In the genomic region with DNA sequence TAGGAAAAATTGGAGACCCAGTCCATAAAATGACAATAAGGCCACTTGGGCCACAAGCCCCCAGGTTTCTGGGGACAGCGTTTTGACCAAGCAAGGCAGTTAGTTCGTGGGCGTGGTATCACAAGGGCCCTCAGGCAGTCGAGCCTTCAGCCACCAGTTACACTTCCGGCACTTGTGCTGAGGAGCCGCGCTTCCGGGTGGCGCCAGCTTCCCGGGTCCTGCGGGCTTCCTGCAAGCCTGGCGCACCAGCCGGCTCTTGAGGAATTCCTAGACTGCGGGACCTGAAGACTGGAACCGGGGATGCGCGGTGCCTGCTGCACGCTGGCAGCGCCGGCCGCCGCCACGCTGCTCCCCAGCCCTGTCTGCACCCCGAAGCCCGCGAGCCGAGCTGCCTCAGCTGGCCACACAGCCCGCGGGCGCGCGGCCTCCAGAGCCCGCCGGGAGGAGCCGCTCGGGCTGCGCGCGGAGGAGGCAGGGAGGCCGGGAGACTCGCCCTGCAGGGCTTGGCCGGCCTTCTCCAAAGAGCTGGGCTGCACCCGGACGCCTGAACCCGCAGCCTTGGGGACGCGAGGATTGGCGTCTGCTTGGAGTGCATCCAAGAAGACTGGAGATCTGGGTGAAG, we compare ENCODE assay signal across 8 mouse cellular contexts. TPM values are rescaled to one million over a fixed set of nuclear protein-coding genes. Genes with fewer than 3 reads are reported as not detected.
DNase-seq lines count a peak whose midpoint lies in the region; ATAC-seq and TF ChIP-seq lines count a peak whose summit lies in the region.

No protein-coding gene starts in this region.

- peak; percentile 71 for ATAC-seq in forebrain, embryonic 14.5 days
- ATAC-seq in neural tube, embryonic 14.5 days (ENCODE audit: low read depth): peak; percentile 76

- no peaks in the 10 kb centered on the region for H3K36me3 ChIP-seq in forebrain, embryonic 14.5 days (ENCODE audit: control insufficient read depth, insufficient read depth, low read length)
- no peaks in the 10 kb centered on the region for H3K36me3 ChIP-seq in neural tube, embryonic 14.5 days (ENCODE audit: control insufficient read depth, insufficient read depth, low read length)
- H3K36me3 ChIP-seq in testis, adult 2 months (ENCODE audit: control insufficient read depth, insufficient read depth, low read length): no peaks in the 10 kb centered on the region

- H3K4me2 ChIP-seq in forebrain, embryonic 14.5 days (ENCODE audit: low read length): peak overlapping the region; percentile 72
- H3K4me2 ChIP-seq in neural tube, embryonic 14.5 days (ENCODE audit: low read depth, low read length): peak overlapping the region; percentile 80

- TF ChIP-seq POLR2A in testis, adult 2 months (IDR thresholded peaks at IDR 0.05; ENCODE audit: control insufficient read depth, low read depth, low read length): peak; percentile 67

- WGBS in forebrain, embryonic 14.5 days: under 1% methylated on average over 45 of the region's 48 CpGs
- under 1% methylated on average over 47 of the region's 48 CpGs for WGBS in neural tube, embryonic 14.5 days

- H3K9ac ChIP-seq in forebrain, embryonic 14.5 days (ENCODE audit: low read length): peak overlapping the region; percentile 84
- peak overlapping the region; percentile 84 for H3K9ac ChIP-seq in neural tube, embryonic 14.5 days (replicated peaks; ENCODE audit: low read depth, low read length)

- peaks cover 18% of the 10 kb centered on the region; the same call in 1 of the 2 replicates for H3K27me3 ChIP-seq in forebrain, embryonic 14.5 days (replicated peaks; ENCODE audit: control insufficient read depth, insufficient read depth, low read length)
- H3K27me3 ChIP-seq in neural tube, embryonic 14.5 days (ENCODE audit: control insufficient read depth, insufficient read depth, low read length): no peaks in the 10 kb centered on the region
- no peaks in the 10 kb centered on the region for H3K27me3 ChIP-seq in testis, adult 2 months (ENCODE audit: control insufficient read depth, insufficient read depth, low read length)

- no peak for TF ChIP-seq CTCF in testis, adult 2 months (IDR thresholded peaks at IDR 0.05; ENCODE audit: control insufficient read depth, insufficient read depth, insufficient replicate concordance, low read depth, low read length)

- peak; percentile 90 for DNase-seq in ES-CJ7 (ENCODE audit: low read depth, low spot score)
- peak; percentile 61 for DNase-seq in cerebellum, adult 11 months
- peak; percentile 91 for DNase-seq in forebrain, embryonic 14.5 days (ENCODE audit: low spot score)
- peak; percentile 80 to 82 for DNase-seq in heart, postnatal 14 days
- peak; percentile 67 to 80 for DNase-seq in layer of hippocampus, adult 18-20 months (ENCODE audit: low spot score in 2 of 2)
- peak; percentile 89 to 92 for DNase-seq in lung, adult 18-20 months

- H3K4me1 ChIP-seq in forebrain, embryonic 14.5 days (ENCODE audit: control insufficient read depth, insufficient read depth, low read length): peaks cover 8% of the 10 kb centered on the region
- peaks cover 8% of the 10 kb centered on the region; the same call in 1 of the 2 replicates for H3K4me1 ChIP-seq in neural tube, embryonic 14.5 days (ENCODE audit: control insufficient read depth, insufficient read depth, low read length)
- peaks cover 9% of the 10 kb centered on the region for H3K4me1 ChIP-seq in testis, adult 2 months (ENCODE audit: control insufficient read depth, insufficient read depth, low read length)

- intact Hi-C loops in heart, postnatal 14 days (cut with DNase I): loop anchor here (5.0 kb wide), 1 partner anchor 109 kb away; a partner anchor contains a TSS

- H3K9me3 ChIP-seq in forebrain, embryonic 14.5 days (replicated peaks; ENCODE audit: control insufficient read depth, low read length): no peaks in the 10 kb centered on the region
- no peaks in the 10 kb centered on the region for H3K9me3 ChIP-seq in neural tube, embryonic 14.5 days (ENCODE audit: control insufficient read depth, low read length)

- peak overlapping the region; percentile 64 for H3K4me3 ChIP-seq in forebrain, embryonic 14.5 days (ENCODE audit: low read depth, low read length)
- peak overlapping the region; percentile 75 for H3K4me3 ChIP-seq in neural tube, embryonic 14.5 days (ENCODE audit: low read depth, low read length)
- H3K4me3 ChIP-seq in testis, adult 2 months (ENCODE audit: control insufficient read depth, low read depth, low read length): peak overlapping the region; percentile 77

- peak overlapping the region; percentile 94 for H3K27ac ChIP-seq in forebrain, embryonic 14.5 days (ENCODE audit: low read depth, low read length)
- peak overlapping the region; percentile 93 for H3K27ac ChIP-seq in neural tube, embryonic 14.5 days (ENCODE audit: low read depth, low read length)
- peak overlapping the region; percentile 63 for H3K27ac ChIP-seq in testis, adult 2 months (ENCODE audit: control insufficient read depth, insufficient read depth, low read depth, low read length)

RNA-seq across cellular contexts. Expression of a gene that starts 3.8 kb away (rescaled TPM):
- 38.8 and 41.6 TPM in 2 replicates for polyA plus RNA-seq in forebrain, embryonic 14.5 days (2014; fragmentation: Nextera tagmentation; extraction: Ambion mirVana)
- total RNA-seq in heart, postnatal 14 days (2021): 10 to 100 TPM; 17.3 to 17.5 TPM
- total RNA-seq in layer of hippocampus, adult 18-20 months (2021): 10 to 100 TPM; 25.7 to 25.8 TPM
- polyA plus RNA-seq in neural tube, embryonic 14.5 days (2014; fragmentation: Nextera tagmentation; extraction: Ambion mirVana): 37.7 and 42.7 TPM in 2 replicates
- polyA plus RNA-seq in testis, adult 2 months (2012; rRNA removed): 1.1 and 1.3 TPM in 2 replicates

RNA-seq across cellular contexts. Expression of a gene that starts 7.0 kb away (rescaled TPM):
- polyA plus RNA-seq in forebrain, embryonic 14.5 days (2014; fragmentation: Nextera tagmentation; extraction: Ambion mirVana): 0.36 TPM in 1 of 2 replicates, not detected in the other
- not detected for total RNA-seq in heart, postnatal 14 days (2021)
- not detected for total RNA-seq in layer of hippocampus, adult 18-20 months (2021)
- not detected in 2 replicates for polyA plus RNA-seq in neural tube, embryonic 14.5 days (2014; fragmentation: Nextera tagmentation; extraction: Ambion mirVana)
- not detected in 2 replicates for polyA plus RNA-seq in testis, adult 2 months (2012; rRNA removed)

Comparison
In these comparisons a context has a peak if more than half of its experiments do, and no peak if none do; other contexts are left out.
1. Peak in every context shown above with its lines: DNase-seq, ATAC-seq, H3K4me3 ChIP-seq and H3K27ac ChIP-seq.
2. RNA of a gene that starts 3.8 kb away (polyA plus RNA-seq): 38.8 to 41.6 TPM in forebrain, embryonic 14.5 days and 37.7 to 42.7 TPM in neural tube, embryonic 14.5 days; 1.1 to 1.3 TPM in testis, adult 2 months; every median in the first group is over 10 times any median in the second.